Mouse (Mus musculus) myocyte (in vitro differentiated cells): ENCODE measurements around the gene Cers6.

Experiments
- CEBPB ChIP-seq: IDR thresholded peaks from 2 replicates; pipeline ENCODE4 v1.6.1; 2011; ENCODE audit warnings: mild to moderate bottlenecking, moderate library complexity; ENCODE audit not compliant: poor library complexity, insufficient read depth, severe bottlenecking
- POLR2A ChIP-seq: IDR thresholded peaks from one replicate; pipeline ENCODE4 v1.6.1; 2011; ENCODE audit warnings: low read depth, mild to moderate bottlenecking, control low read depth, moderate library complexity; ENCODE audit not compliant: insufficient read length
- SRF ChIP-seq: IDR thresholded peaks from one replicate; pipeline ENCODE4 v1.6.1; 2011; ENCODE audit warnings: low read depth; ENCODE audit not compliant: control insufficient read depth, insufficient read length

GRCm38 (mm10) chr2:68949137-68949536 is 87.9 kb downstream of the Cers6 start:
- TF ChIP-seq SRF = no peak
- no peak for TF ChIP-seq POLR2A
- no peak for TF ChIP-seq CEBPB
